Mouse (Mus musculus) myocyte (in vitro differentiated cells): ENCODE data around the gene Tle3. TPM values are rescaled to one million over a fixed set of nuclear protein-coding genes. Genes with fewer than 3 reads are reported as not detected.

Source experiments
- H3K27me3 ChIP-seq: one replicate; pipeline ENCODE4 v1.6.1; 2011; ENCODE audit not compliant: control insufficient read depth, insufficient read depth, insufficient read length
- H3K36me3 ChIP-seq: one replicate; pipeline ENCODE4 v1.6.1; 2011; ENCODE audit not compliant: control insufficient read depth, insufficient read depth
- H3K4me2 ChIP-seq: one replicate; pipeline ENCODE4 v1.6.1; 2011; ENCODE audit warnings: low read depth, control low read depth
- H3K4me3 ChIP-seq: one replicate; pipeline ENCODE4 v1.5.1; 2011; ENCODE audit warnings: mild to moderate bottlenecking, control low read depth, moderate library complexity
- H3K79me2 ChIP-seq: one replicate; pipeline ENCODE4 v1.6.1; 2011; ENCODE audit not compliant: control insufficient read depth, insufficient read depth
- H3ac ChIP-seq: one replicate; pipeline ENCODE4 v1.6.1; 2011; ENCODE audit not compliant: control insufficient read depth, insufficient read length
- CEBPB ChIP-seq: IDR thresholded peaks from 2 replicates; pipeline ENCODE4 v1.6.1; 2011; ENCODE audit warnings: mild to moderate bottlenecking, moderate library complexity; ENCODE audit not compliant: poor library complexity, insufficient read depth, severe bottlenecking
- E2F4 ChIP-seq: IDR thresholded peaks from one replicate; pipeline ENCODE4 v1.6.1; 2011; ENCODE audit warnings: mild to moderate bottlenecking, control low read depth, moderate library complexity; ENCODE audit not compliant: insufficient read depth
- MAX ChIP-seq: IDR thresholded peaks from one replicate; pipeline ENCODE4 v1.6.1; 2011; ENCODE audit warnings: low read depth, mild to moderate bottlenecking, control low read depth
- MYOD1 ChIP-seq, 3 experiments: IDR thresholded peaks; one replicate each; pipeline ENCODE4 v1.6.1; 2011; ENCODE audit warnings: control low read depth in 2 of 3, low read depth in 2 of 3, mild to moderate bottlenecking in 2 of 3, moderate library complexity in 1 of 3; ENCODE audit not compliant: insufficient read length in 2 of 3, control insufficient read depth in 1 of 3
- MYOG ChIP-seq, 3 experiments: IDR thresholded peaks; one replicate each; pipeline ENCODE4 v1.6.1; 2011; ENCODE audit warnings: control low read depth in 2 of 3, low read depth in 2 of 3, mild to moderate bottlenecking in 2 of 3; ENCODE audit not compliant: insufficient read length in 2 of 3, control insufficient read depth in 1 of 3, insufficient read depth in 1 of 3
- POLR2A ChIP-seq: IDR thresholded peaks from one replicate; pipeline ENCODE4 v1.6.1; 2011; ENCODE audit warnings: low read depth, mild to moderate bottlenecking, control low read depth, moderate library complexity; ENCODE audit not compliant: insufficient read length
- POLR2AphosphoS2 ChIP-seq: IDR thresholded peaks from one replicate; pipeline ENCODE4 v1.6.1; 2011; ENCODE audit warnings: low read depth, control low read depth; ENCODE audit not compliant: insufficient read length
- REST ChIP-seq: IDR thresholded peaks from one replicate; pipeline ENCODE4 v1.6.1; 2011; ENCODE audit warnings: mild to moderate bottlenecking, control low read depth, moderate library complexity; ENCODE audit not compliant: insufficient read depth, insufficient read length
- SRF ChIP-seq: IDR thresholded peaks from one replicate; pipeline ENCODE4 v1.6.1; 2011; ENCODE audit warnings: low read depth; ENCODE audit not compliant: control insufficient read depth, insufficient read length
- TCF12 ChIP-seq: IDR thresholded peaks from one replicate; pipeline ENCODE4 v1.6.1; 2011; ENCODE audit warnings: mild to moderate bottlenecking, control low read depth; ENCODE audit not compliant: poor library complexity, insufficient read depth, severe bottlenecking
- TCF3 ChIP-seq: IDR thresholded peaks from one replicate; pipeline ENCODE4 v1.6.1; 2011; ENCODE audit warnings: low read depth, control low read depth; ENCODE audit not compliant: insufficient read length
- USF1 ChIP-seq: IDR thresholded peaks from one replicate; pipeline ENCODE4 v1.6.1; 2011; ENCODE audit warnings: low read depth, mild to moderate bottlenecking, control low read depth, moderate library complexity
- polyA plus RNA-seq: library from polyadenylated mRNA; unstranded; fragments of >200 nt; fragmentation: generic; extraction: Trizol; gene quantifications from one replicate; pipeline ENCODE4 v1.2.1, GENCODE M21; 2012; ENCODE audit warnings: missing spikeins

Tle3 gene
- polyA plus RNA-seq, 1 experiment: 62.1 TPM

- no peak for TF ChIP-seq REST
- TF ChIP-seq USF1: no peak
- TF ChIP-seq MYOD1 (IDR thresholded peaks at IDR 0.05; ENCODE audit: control insufficient read depth in 1 of 3, insufficient read length in 2 of 3, low read depth in 2 of 3): peak in 1 of 3 experiments; percentile 40
- TF ChIP-seq POLR2AphosphoS2: peak; percentile 61
- TF ChIP-seq SRF: no peak
- TF ChIP-seq MYOG (IDR thresholded peaks at IDR 0.05; ENCODE audit: control insufficient read depth in 1 of 3, insufficient read depth in 1 of 3, insufficient read length in 2 of 3, low read depth in 2 of 3): peak in 2 of 3 experiments; percentile 35 to 50
- no peaks in the 10 kb centered on the region for H3K79me2 ChIP-seq
- H3K36me3 ChIP-seq: peaks cover 4% of the 10 kb centered on the region
- H3K27me3 ChIP-seq: no peaks in the 10 kb centered on the region
- no peak overlapping the region for H3K4me3 ChIP-seq
- H3K4me2 ChIP-seq: no peak overlapping the region
- no peak overlapping the region for H3ac ChIP-seq
Measured at GRCm38 (mm10) chr9:61421626-61422025, 49.5 kb downstream of the Tle3 start.

- H3K4me2 ChIP-seq: no peak overlapping the region
- no peaks in the 10 kb centered on the region for H3K36me3 ChIP-seq
- no peaks in the 10 kb centered on the region for H3K27me3 ChIP-seq
- TF ChIP-seq MAX (no peak), MYOG (IDR thresholded peaks at IDR 0.05; ENCODE audit: control insufficient read depth in 1 of 3, insufficient read depth in 1 of 3, insufficient read length in 2 of 3, low read depth in 2 of 3) (no peak), REST (no peak), POLR2A (no peak), CEBPB (no peak), E2F4 (no peak), SRF (no peak), USF1 (no peak), TCF3 (no peak), POLR2AphosphoS2 (no peak)
- no peak overlapping the region for H3K4me3 ChIP-seq
- H3K79me2 ChIP-seq: no peaks in the 10 kb centered on the region
- no peak overlapping the region for H3ac ChIP-seq
Measured at GRCm38 (mm10) chr9:61424245-61424644, 52.1 kb downstream of the Tle3 start.

GRCm38 (mm10) chr9:61426493-61426892 is 54.3 kb downstream of the Tle3 start:
- Histone ChIP-seq H3K27me3 (no peaks in the 10 kb centered on the region), H3ac (no peak overlapping the region), H3K79me2 (no peaks in the 10 kb centered on the region), H3K36me3 (no peaks in the 10 kb centered on the region), H3K4me2 (no peak overlapping the region), H3K4me3 (no peak overlapping the region)
- TF ChIP-seq POLR2AphosphoS2 (no peak), E2F4 (no peak), POLR2A (no peak), MAX (no peak), CEBPB (no peak), MYOG (IDR thresholded peaks at IDR 0.05; ENCODE audit: control insufficient read depth in 1 of 3, insufficient read depth in 1 of 3, insufficient read length in 2 of 3, low read depth in 2 of 3) (no peak), TCF3 (no peak)

- H3K4me2 ChIP-seq: no peak overlapping the region
- no peak for TF ChIP-seq USF1
- no peak for TF ChIP-seq MYOD1 (IDR thresholded peaks at IDR 0.05; ENCODE audit: control insufficient read depth in 1 of 3, insufficient read length in 2 of 3, low read depth in 2 of 3)
- H3K79me2 ChIP-seq: no peaks in the 10 kb centered on the region
- H3ac ChIP-seq: no peak overlapping the region
- H3K36me3 ChIP-seq: no peaks in the 10 kb centered on the region
- no peak overlapping the region for H3K4me3 ChIP-seq
- H3K27me3 ChIP-seq: no peaks in the 10 kb centered on the region
Measured at GRCm38 (mm10) chr9:61427051-61427450, 54.9 kb downstream of the Tle3 start.

GRCm38 (mm10) chr9:61427901-61428300 is 55.7 kb downstream of the Tle3 start:
- H3ac ChIP-seq: no peak overlapping the region
- H3K36me3 ChIP-seq: no peaks in the 10 kb centered on the region
- no peaks in the 10 kb centered on the region for H3K79me2 ChIP-seq
- H3K4me3 ChIP-seq: no peak overlapping the region
- no peaks in the 10 kb centered on the region for H3K27me3 ChIP-seq
- no peak overlapping the region for H3K4me2 ChIP-seq
- TF ChIP-seq SRF (no peak), MYOG (IDR thresholded peaks at IDR 0.05; ENCODE audit: control insufficient read depth in 1 of 3, insufficient read depth in 1 of 3, insufficient read length in 2 of 3, low read depth in 2 of 3) (no peak), POLR2A (no peak), REST (no peak), MYOD1 (IDR thresholded peaks at IDR 0.05; ENCODE audit: control insufficient read depth in 1 of 3, insufficient read length in 2 of 3, low read depth in 2 of 3) (no peak), MAX (no peak), USF1 (no peak), TCF3 (no peak), TCF12 (no peak)

GRCm38 (mm10) chr9:61431830-61432229 is 59.7 kb downstream of the Tle3 start:
- H3K4me3 ChIP-seq: no peak overlapping the region
- no peak for TF ChIP-seq SRF
- no peak for TF ChIP-seq TCF12
- no peak for TF ChIP-seq TCF3
- no peak for TF ChIP-seq MAX
- no peak for TF ChIP-seq MYOD1 (IDR thresholded peaks at IDR 0.05; ENCODE audit: control insufficient read depth in 1 of 3, insufficient read length in 2 of 3, low read depth in 2 of 3)
- no peak for TF ChIP-seq CEBPB
- no peak for TF ChIP-seq E2F4
- TF ChIP-seq MYOG (IDR thresholded peaks at IDR 0.05; ENCODE audit: control insufficient read depth in 1 of 3, insufficient read depth in 1 of 3, insufficient read length in 2 of 3, low read depth in 2 of 3): no peak
- TF ChIP-seq USF1: no peak
- no peak for TF ChIP-seq REST
- no peak for TF ChIP-seq POLR2AphosphoS2
- no peak for TF ChIP-seq POLR2A
- H3K27me3 ChIP-seq: no peaks in the 10 kb centered on the region
- H3K4me2 ChIP-seq: no peak overlapping the region
- no peak overlapping the region for H3ac ChIP-seq
- no peaks in the 10 kb centered on the region for H3K79me2 ChIP-seq
- no peaks in the 10 kb centered on the region for H3K36me3 ChIP-seq
